Mouse (Mus musculus) stomach, embryonic 16.5 days (tissue): ENCODE measurements around the gene Hoxc12. TPM values are rescaled to one million over a fixed set of nuclear protein-coding genes. Genes with fewer than 3 reads are reported as not detected.

ENCODE experiments used
- ATAC-seq: fragments of 200-750 bp; cut with Nextera tagmentation; 2 replicates; pipeline ENCODE4 v1.8.0; 2017; ENCODE audit warnings: moderate number of reproducible peaks, moderate TSS enrichment; ENCODE audit not compliant: insufficient read depth, low FRiP score
- H3K27ac ChIP-seq: fragments of 300-500 bp; sonication (generic); 2 replicates; pipeline ENCODE4 v1.5.1; 2014; ENCODE audit warnings: low read length
- H3K27me3 ChIP-seq: fragments of 300-500 bp; sonication (generic); 2 replicates; pipeline ENCODE4 v1.6.1; 2014; ENCODE audit warnings: low read length, control low read depth, mixed read lengths; ENCODE audit not compliant: control insufficient read depth, insufficient read depth
- H3K36me3 ChIP-seq: fragments of 300-500 bp; sonication (generic); 2 replicates; pipeline ENCODE4 v1.6.1; 2014; ENCODE audit warnings: low read length; ENCODE audit not compliant: control insufficient read depth, insufficient read depth
- H3K4me1 ChIP-seq: fragments of 300-500 bp; sonication (generic); 2 replicates; pipeline ENCODE4 v1.6.1; 2014; ENCODE audit warnings: low read length, control low read depth, mixed read lengths; ENCODE audit not compliant: control insufficient read depth, insufficient read depth
- H3K4me2 ChIP-seq: fragments of 300-500 bp; sonication (generic); 2 replicates; pipeline ENCODE4 v1.6.1; 2014; ENCODE audit warnings: low read depth, low read length, mixed read lengths
- H3K4me3 ChIP-seq: fragments of 300-500 bp; sonication (generic); replicated peaks from 2 replicates; pipeline ENCODE4 v1.5.1; 2014; ENCODE audit warnings: mild to moderate bottlenecking, low read length
- H3K9ac ChIP-seq: fragments of 300-500 bp; sonication (generic); 2 replicates; pipeline ENCODE4 v1.6.1; 2014; ENCODE audit warnings: low read length
- H3K9me3 ChIP-seq: fragments of 300-500 bp; sonication (generic); replicated peaks from 2 replicates; pipeline ENCODE4 v1.6.1; 2016; ENCODE audit warnings: low read length, control low read depth; ENCODE audit not compliant: control insufficient read depth
- WGBS: fragments of 180-500 bp; shearing (Covaris S2); extraction: QIAGEN DNeasy Blood & Tissue Kit; methylation state at CpG from one replicate; pipeline ENCODE4 v1.1.7; 2014; 5-methylcytosine and 5-hydroxymethylcytosine counted together
- polyA plus RNA-seq: library from polyadenylated mRNA; unstranded; fragments of >200 nt; fragmentation: Nextera tagmentation; extraction: Ambion mirVana; gene quantifications from 2 replicates; pipeline ENCODE4 v1.2.1, GENCODE M21; 2015

The Hoxc12 gene
- polyA plus RNA-seq, result not detected in 2 replicates

GRCm38 (mm10) chr15:102936279-102936972 is at the start of gene Hoxc12:
Gene Hoxc12, plus strand, starts transcription at chr15:102936757.
- peaks cover 98% of the 10 kb centered on the region for H3K27me3 ChIP-seq
- H3K9ac ChIP-seq, result no peak within 1 kb of the TSS
- H3K36me3 ChIP-seq, result no peaks in the 10 kb centered on the region
- H3K4me2 ChIP-seq, result no peak within 1 kb of the TSS
- no peak within 1 kb of the TSS for H3K27ac ChIP-seq
- 1% methylated on average over 31 of the region's 31 CpGs for WGBS
- no peak for ATAC-seq
- no peak within 1 kb of the TSS for H3K4me3 ChIP-seq
- no peaks in the 10 kb centered on the region for H3K4me1 ChIP-seq
- no peaks in the 10 kb centered on the region for H3K9me3 ChIP-seq

GRCm38 (mm10) chr15:102895115-102895514 is 41.4 kb upstream of the Hoxc12 start:
- Histone ChIP-seq H3K4me2 (no peak overlapping the region), H3K9ac (no peak overlapping the region), H3K9me3 (no peaks in the 10 kb centered on the region), H3K4me1 (no peaks in the 10 kb centered on the region), H3K27ac (no peak overlapping the region), H3K4me3 (no peak overlapping the region), H3K27me3 (peaks cover 14% of the 10 kb centered on the region), H3K36me3 (no peaks in the 10 kb centered on the region)
- 77% methylated on average over 6 of the region's 6 CpGs for WGBS
- no peak for ATAC-seq

DNA sequence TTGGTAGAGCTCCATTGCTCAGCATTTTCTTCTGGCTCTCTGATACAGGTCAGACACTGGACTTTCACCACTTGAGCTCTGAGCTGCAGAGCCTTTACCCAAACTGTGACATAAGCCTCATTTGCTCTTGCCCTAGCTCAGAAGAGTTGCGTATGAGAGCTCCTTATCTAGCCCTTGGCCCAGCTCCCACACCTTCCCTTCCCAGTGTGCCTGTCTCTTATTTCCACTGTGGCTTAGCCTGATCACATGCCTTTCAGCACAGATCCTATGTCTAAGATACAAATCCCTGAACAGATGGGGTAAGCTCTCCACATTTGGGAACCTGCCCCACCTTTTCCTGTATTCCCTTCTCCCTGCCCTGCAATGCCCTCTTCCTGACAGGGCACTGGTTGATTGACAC is 31.6 kb upstream of the Hoxc12 start:
- Histone ChIP-seq H3K27me3 (peaks cover 61% of the 10 kb centered on the region), H3K9ac (no peak overlapping the region), H3K4me1 (no peaks in the 10 kb centered on the region), H3K27ac (no peak overlapping the region), H3K9me3 (no peaks in the 10 kb centered on the region), H3K4me2 (no peak overlapping the region), H3K36me3 (no peaks in the 10 kb centered on the region), H3K4me3 (no peak overlapping the region)
- ATAC-seq, result no peak
- 50% methylated on average over 1 of the region's 1 CpGs for WGBS

DNA sequence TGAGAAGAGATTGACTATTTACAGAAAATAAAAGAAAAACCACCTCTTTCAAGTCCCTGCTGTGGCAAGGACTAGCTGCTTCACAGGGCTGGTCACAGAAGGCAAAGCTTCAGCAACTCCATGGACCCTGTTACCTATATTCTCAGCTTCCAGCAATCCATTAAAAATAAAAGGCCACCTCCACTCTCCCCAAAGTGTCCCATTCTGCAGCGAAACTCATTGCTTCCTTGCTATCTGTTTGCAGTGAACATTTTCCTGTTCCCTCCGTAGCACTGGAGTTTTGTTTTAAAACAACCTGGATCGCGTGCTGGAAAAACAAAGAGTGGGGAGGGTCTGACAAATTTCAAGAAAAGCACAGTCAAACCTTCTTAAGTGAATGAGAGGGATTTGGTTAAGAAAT is 27.0 kb upstream of the Hoxc12 start:
- no peaks in the 10 kb centered on the region for H3K36me3 ChIP-seq
- H3K27me3 ChIP-seq, result peaks cover 83% of the 10 kb centered on the region
- H3K9ac ChIP-seq, result no peak overlapping the region
- ATAC-seq, result no peak
- H3K4me2 ChIP-seq, result no peak overlapping the region
- no peak overlapping the region for H3K4me3 ChIP-seq
- 3% methylated on average over 4 of the region's 4 CpGs for WGBS
- H3K4me1 ChIP-seq, result no peaks in the 10 kb centered on the region
- no peaks in the 10 kb centered on the region for H3K9me3 ChIP-seq
- H3K27ac ChIP-seq, result no peak overlapping the region

- 1% methylated on average over 18 of the region's 18 CpGs for WGBS
- H3K27ac ChIP-seq, result no peak overlapping the region
Measured at GRCm38 (mm10) chr15:102910038-102910437, 26.5 kb upstream of the Hoxc12 start.

DNA sequence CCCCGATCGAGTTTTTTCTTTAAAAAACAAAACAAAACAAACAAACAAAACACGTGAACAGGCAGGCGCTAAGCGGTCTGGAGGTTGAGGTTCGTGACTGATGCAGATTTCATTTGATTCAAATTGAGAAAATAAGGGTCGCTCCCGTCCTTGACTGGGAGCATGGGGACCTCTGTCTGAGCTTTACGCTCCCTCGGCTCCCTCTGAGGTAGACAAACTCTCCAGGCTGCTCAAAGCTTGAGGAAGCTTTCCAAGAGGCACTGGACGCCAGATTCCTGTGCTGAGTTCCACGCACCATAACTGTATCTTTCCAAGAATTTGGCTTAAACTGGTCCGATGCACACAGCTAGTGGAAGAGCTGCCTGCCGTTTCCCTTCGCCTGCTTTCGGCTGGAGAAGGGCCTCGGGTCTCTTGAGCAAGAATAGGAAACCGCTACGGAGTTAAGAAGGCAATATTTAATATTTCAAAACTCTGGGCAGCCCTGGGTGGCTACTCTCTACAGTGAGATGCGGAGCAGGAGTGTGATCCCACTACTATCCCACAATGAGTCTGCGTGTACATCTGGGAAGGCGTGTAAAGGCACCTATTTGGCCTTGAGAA is 26.0 kb upstream of the Hoxc12 start:
- Histone ChIP-seq H3K4me1 (no peaks in the 10 kb centered on the region), H3K4me2 (no peak overlapping the region), H3K27ac (no peak overlapping the region), H3K36me3 (no peaks in the 10 kb centered on the region), H3K9me3 (no peaks in the 10 kb centered on the region), H3K9ac (no peak overlapping the region), H3K27me3 (peaks cover 80% of the 10 kb centered on the region), H3K4me3 (no peak overlapping the region)
- ATAC-seq, result no peak
- WGBS, result 2% methylated on average over 22 of the region's 22 CpGs

More at GRCm38 (mm10) chr15:102910038-102910437, 26.5 kb upstream of the Hoxc12 start:
- H3K9ac ChIP-seq, result no peak overlapping the region
- H3K4me2 ChIP-seq, result no peak overlapping the region
- no peaks in the 10 kb centered on the region for H3K36me3 ChIP-seq
- peaks cover 84% of the 10 kb centered on the region for H3K27me3 ChIP-seq
- H3K9me3 ChIP-seq, result no peaks in the 10 kb centered on the region
- no peak overlapping the region for H3K4me3 ChIP-seq
- ATAC-seq, result no peak
- no peaks in the 10 kb centered on the region for H3K4me1 ChIP-seq

GRCm38 (mm10) chr15:102913038-102913585 is 23.4 kb upstream of the Hoxc12 start:
- Histone ChIP-seq H3K4me2 (no peak overlapping the region), H3K27me3 (peaks cover 84% of the 10 kb centered on the region), H3K4me1 (no peaks in the 10 kb centered on the region), H3K9ac (no peak overlapping the region), H3K9me3 (no peaks in the 10 kb centered on the region), H3K36me3 (no peaks in the 10 kb centered on the region), H3K4me3 (no peak overlapping the region), H3K27ac (no peak overlapping the region)
- WGBS, result 1% methylated on average over 19 of the region's 19 CpGs
- ATAC-seq, result no peak

- H3K27me3 ChIP-seq, result peaks cover 90% of the 10 kb centered on the region
- H3K36me3 ChIP-seq, result no peaks in the 10 kb centered on the region
- H3K4me2 ChIP-seq, result no peak overlapping the region
- no peak overlapping the region for H3K27ac ChIP-seq
- peaks cover 3% of the 10 kb centered on the region; the same call in 1 of the 2 replicates for H3K4me1 ChIP-seq
- no peak for ATAC-seq
- no peak overlapping the region for H3K4me3 ChIP-seq
- WGBS, result 2% methylated on average over 20 of the region's 20 CpGs
- H3K9ac ChIP-seq, result no peak overlapping the region
- no peaks in the 10 kb centered on the region for H3K9me3 ChIP-seq
Measured at GRCm38 (mm10) chr15:102917972-102918572, 18.5 kb upstream of the Hoxc12 start.
